Mouse (Mus musculus): ENCODE results near the gene Ppm1l.
"Not testable (repeated sequence)": the region's sequence is repeated elsewhere in the genome, so short reads cannot be mapped to it uniquely, and the experiment has no call there.

DNA sequence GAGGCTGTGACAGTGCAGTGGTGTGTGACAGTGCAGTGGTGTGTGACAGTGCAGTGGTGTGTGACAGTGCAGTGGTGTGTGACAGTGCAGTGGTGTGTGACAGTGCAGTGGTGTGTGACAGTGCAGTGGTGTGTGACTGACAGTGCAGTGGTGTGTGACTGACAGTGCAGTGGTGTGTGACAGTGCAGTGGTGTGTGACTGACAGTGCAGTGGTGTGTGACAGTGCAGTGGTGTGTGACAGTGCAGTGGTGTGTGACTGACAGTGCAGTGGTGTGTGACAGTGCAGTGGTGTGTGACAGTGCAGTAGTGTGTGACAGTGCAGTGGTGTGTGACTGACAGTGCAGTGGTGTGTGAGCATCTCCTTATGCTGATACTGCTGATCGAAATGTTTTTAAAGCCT is 248.9 kb downstream of the Ppm1l start:
- TF ChIP-seq CTCF (IDR thresholded peaks at IDR 0.05 in 2 of 3, conservative IDR thresholded peaks at IDR 0.05 in 1 of 3; ENCODE audit: control insufficient read depth in 1 of 3, insufficient read depth in 1 of 3, low read depth in 2 of 3, low read length in 3 of 3, poor library complexity in 1 of 3, severe bottlenecking in 1 of 3); E2F4 (IDR thresholded peaks at IDR 0.05; ENCODE audit: borderline replicate concordance, low read depth, low read length): not testable (repeated sequence)
